Mouse (Mus musculus): ENCODE results near the gene Me3. TPM values are rescaled to one million over a fixed set of nuclear protein-coding genes. Genes with fewer than 3 reads are reported as not detected.
A peak's percentile ranks its signal among the peaks of the same experiment; 100 is the strongest.

The Me3 gene
- polyA plus RNA-seq (2015; fragmentation: Nextera tagmentation; extraction: Ambion mirVana): 1.1 and 1.5 TPM in 2 replicates

DNA sequence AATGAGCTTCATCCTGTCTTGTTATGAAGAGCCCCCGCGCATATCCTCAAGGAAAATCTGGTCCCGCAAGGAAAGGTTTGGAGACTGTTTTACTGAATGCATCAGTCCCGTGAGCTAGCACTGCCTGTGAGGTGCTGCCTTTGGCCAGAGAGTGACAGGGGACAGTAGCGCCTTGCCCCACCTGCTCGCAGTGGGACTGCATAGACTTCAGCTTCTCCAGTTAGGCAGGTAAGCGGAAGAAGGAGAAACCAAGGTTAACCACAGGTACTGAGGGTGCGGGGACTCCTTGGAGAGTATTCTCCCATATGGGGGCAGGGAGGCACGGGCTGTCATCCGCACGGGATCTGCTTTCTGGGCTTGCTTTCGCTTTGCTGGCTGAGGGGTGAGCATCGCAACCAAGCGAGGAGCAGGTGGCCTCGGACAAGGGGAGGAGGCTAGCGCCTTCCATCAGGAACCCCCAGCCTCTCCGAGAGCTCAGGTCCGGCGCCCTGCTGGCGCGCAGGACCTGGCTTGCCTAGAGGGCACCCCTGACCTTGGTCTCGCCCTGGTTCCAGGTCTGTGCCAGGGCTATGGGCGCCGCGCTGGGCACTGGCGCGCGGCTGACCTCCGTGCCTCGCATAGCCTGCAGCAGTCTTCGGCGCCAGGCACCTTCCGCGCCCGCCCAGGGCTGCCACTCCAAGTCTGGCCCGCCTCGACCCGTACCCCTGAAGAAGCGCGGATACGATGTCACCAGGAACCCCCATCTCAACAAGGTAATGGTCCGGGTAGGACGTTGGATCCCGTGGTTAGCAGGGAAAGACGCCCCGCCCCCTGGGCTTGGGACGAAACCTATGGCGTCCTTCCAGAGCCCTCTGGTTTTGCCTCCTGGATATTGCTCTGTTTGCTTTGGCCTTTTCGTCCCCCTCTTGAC, at the start of gene Me3:
Gene Me3 (plus strand): TSS at position 51 of the 910 bp plus-strand sequence.
- H3K4me1 ChIP-seq: peaks cover 12% of the 10 kb centered on the region
- H3K36me3 ChIP-seq: no peaks in the 10 kb centered on the region
- H3K9me3 ChIP-seq: no peaks in the 10 kb centered on the region
- WGBS: 5% methylated on average over 49 of the region's 49 CpGs
- no peak within 1 kb of the TSS for H3K27ac ChIP-seq
- peak within 1 kb of the TSS; percentile 100 for H3K4me2 ChIP-seq (replicated peaks)
- ATAC-seq (ENCODE audit: low FRiP score, low read depth): peak; percentile 68
- peak within 1 kb of the TSS; percentile 76 for H3K9ac ChIP-seq
- H3K4me3 ChIP-seq: peak within 1 kb of the TSS; percentile 68
- H3K27me3 ChIP-seq: peaks cover 18% of the 10 kb centered on the region

DNA sequence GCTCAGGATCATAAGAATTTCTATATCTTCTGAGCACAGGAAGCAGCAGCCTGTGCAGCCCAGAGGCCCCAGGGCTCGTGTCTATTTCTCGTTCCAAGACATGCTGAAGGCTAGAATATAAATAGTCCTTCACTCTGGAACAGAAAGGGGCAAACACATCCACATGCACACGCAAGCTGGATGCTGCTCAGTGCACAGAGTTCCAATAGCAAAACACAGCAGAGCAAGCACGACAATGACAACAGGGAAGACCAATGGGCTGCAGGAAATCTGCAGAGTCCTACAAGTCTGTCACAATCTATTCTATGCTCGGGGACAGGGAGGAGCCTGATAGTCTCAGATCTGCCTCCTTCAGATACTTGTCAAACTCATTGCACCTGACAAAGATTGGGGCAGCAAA, 42.2 kb upstream of the Me3 start:
- Histone ChIP-seq H3K27me3 (no peaks in the 10 kb centered on the region), H3K36me3 (no peaks in the 10 kb centered on the region), H3K4me2 (replicated peaks) (no peak overlapping the region), H3K4me1 (no peaks in the 10 kb centered on the region), H3K9ac (no peak overlapping the region), H3K9me3 (no peaks in the 10 kb centered on the region), H3K4me3 (no peak overlapping the region), H3K27ac (no peak overlapping the region)
- ATAC-seq (ENCODE audit: low FRiP score, low read depth): no peak
- WGBS: 79% methylated on average over 5 of the region's 5 CpGs

DNA sequence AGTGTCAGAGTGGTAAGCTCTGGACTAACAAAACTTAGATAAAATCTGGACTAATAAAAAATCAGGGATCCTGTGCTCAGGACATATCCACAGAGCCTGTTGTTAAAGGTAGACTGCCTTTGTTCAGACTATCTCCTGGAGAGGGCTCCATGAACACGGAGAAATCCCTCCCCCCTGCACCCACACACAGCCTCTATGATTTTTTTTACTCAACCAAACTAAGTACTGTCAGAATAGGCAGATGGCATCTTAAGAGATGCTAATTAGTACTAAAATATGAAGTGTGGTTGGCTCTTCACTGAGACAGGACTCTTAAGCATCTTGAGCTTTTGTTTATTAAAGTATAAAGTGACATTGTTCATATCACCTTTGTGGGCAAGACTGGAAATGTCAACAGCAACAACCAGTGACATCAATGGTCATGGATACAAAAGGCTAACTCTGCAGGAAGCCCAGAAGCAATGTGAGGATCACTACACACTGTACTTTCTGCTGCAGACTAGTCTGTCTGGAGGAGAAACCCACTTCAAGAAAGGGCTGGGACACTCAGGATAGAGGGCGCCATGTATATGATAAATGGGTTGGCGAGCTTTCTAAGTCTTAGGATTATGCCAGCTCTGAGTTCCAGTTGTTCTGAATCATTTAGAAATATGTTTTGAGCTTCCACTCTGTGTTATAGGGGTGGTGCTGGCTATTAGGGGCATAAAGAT, 41.5 kb upstream of the Me3 start:
- WGBS: 81% methylated on average over 3 of the region's 3 CpGs
- no peaks in the 10 kb centered on the region for H3K9me3 ChIP-seq
- no peaks in the 10 kb centered on the region for H3K4me1 ChIP-seq
- no peak overlapping the region for H3K9ac ChIP-seq
- ATAC-seq (ENCODE audit: low FRiP score, low read depth): no peak
- no peaks in the 10 kb centered on the region for H3K36me3 ChIP-seq
- no peak overlapping the region for H3K4me3 ChIP-seq
- H3K27ac ChIP-seq: no peak overlapping the region
- no peaks in the 10 kb centered on the region for H3K27me3 ChIP-seq
- no peak overlapping the region for H3K4me2 ChIP-seq (replicated peaks)

DNA sequence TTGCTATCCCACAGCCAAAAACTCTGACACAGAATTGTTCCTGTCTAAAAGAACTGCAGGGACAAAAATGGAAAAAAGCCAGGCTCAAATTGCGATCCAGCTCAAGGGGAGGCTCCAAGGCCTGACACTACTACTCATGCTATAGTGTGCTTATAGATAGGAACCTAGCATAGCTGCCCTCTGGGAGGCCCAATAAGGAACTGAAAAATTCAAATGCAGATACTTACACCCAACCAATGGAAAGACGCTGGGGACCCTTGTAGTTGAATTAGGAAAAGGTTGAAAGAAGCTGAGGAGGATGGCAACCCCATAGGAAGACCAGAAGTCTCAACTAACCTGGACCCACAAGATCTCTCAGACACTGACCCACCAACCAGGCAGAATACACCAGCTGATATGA, 36.4 kb upstream of the Me3 start:
- 95% methylated on average over 2 of the region's 2 CpGs for WGBS

GRCm38 (mm10) chr7:89605589-89606536, 26.3 kb upstream of the Me3 start:
- Histone ChIP-seq H3K9ac (no peak overlapping the region), H3K27me3 (no peaks in the 10 kb centered on the region), H3K9me3 (no peaks in the 10 kb centered on the region), H3K4me3 (no peak overlapping the region), H3K27ac (no peak overlapping the region), H3K4me1 (no peaks in the 10 kb centered on the region), H3K36me3 (no peaks in the 10 kb centered on the region), H3K4me2 (replicated peaks) (no peak overlapping the region)
- ATAC-seq (ENCODE audit: low FRiP score, low read depth): no peak
- WGBS: 72% methylated on average over 8 of the region's 8 CpGs

More for the DNA sequence above, 36.4 kb upstream of the Me3 start:
- ATAC-seq (ENCODE audit: low FRiP score, low read depth): no peak
- no peak overlapping the region for H3K9ac ChIP-seq
- H3K4me2 ChIP-seq (replicated peaks): no peak overlapping the region
- no peaks in the 10 kb centered on the region for H3K9me3 ChIP-seq
- H3K4me3 ChIP-seq: no peak overlapping the region
- H3K4me1 ChIP-seq: no peaks in the 10 kb centered on the region
- H3K36me3 ChIP-seq: no peaks in the 10 kb centered on the region
- no peak overlapping the region for H3K27ac ChIP-seq
- no peaks in the 10 kb centered on the region for H3K27me3 ChIP-seq

DNA sequence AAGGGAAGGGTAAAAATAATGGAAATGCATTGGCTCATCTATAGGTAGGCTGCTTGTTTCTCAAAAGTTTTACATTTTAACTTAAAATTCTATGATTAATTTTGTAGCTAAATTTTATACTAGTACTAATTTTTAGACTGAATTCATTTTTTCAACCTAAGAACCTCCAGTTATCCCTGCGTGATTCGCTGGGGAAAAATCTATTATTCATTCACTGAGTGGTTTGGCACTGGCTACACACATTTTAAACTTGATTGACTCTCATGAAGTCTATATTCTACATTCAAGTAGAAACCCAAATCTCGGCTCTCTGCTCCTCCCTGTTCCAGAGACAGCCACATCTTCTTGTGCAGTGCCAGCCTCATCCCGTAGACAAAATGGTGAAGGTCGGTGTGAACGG, 24.9 kb upstream of the Me3 start:
- no peaks in the 10 kb centered on the region for H3K9me3 ChIP-seq
- 93% methylated on average over 6 of the region's 6 CpGs for WGBS
- no peaks in the 10 kb centered on the region for H3K27me3 ChIP-seq
- H3K4me1 ChIP-seq: no peaks in the 10 kb centered on the region
- H3K27ac ChIP-seq: no peak overlapping the region
- no peak overlapping the region for H3K4me3 ChIP-seq
- H3K36me3 ChIP-seq: no peaks in the 10 kb centered on the region
- ATAC-seq (ENCODE audit: low FRiP score, low read depth): no peak
- H3K4me2 ChIP-seq (replicated peaks): no peak overlapping the region
- no peak overlapping the region for H3K9ac ChIP-seq

DNA sequence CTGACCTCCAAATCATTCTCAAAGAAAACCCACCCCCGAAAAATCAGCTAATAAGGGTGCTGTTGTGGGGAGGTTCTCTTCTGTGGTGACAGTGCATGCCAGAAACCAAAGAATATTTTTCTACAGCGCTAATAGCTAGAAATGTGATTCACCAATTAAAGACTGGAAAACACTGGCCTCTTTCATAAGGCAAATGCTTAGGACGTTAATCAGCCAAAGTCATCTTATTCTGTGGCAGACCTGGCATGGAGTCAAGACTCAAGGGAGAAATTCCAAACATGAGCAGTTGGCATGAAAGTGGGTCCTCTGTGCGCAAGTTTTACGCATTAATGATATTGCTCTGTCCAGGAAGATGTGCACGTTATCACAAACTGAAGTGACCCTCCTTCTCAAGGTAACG, 21.0 kb upstream of the Me3 start:
- Histone ChIP-seq H3K4me2 (replicated peaks) (no peak overlapping the region), H3K27ac (no peak overlapping the region), H3K9me3 (no peaks in the 10 kb centered on the region), H3K4me1 (no peaks in the 10 kb centered on the region), H3K27me3 (no peaks in the 10 kb centered on the region), H3K36me3 (no peaks in the 10 kb centered on the region), H3K9ac (no peak overlapping the region), H3K4me3 (no peak overlapping the region)
- ATAC-seq (ENCODE audit: low FRiP score, low read depth): no peak
- 82% methylated on average over 7 of the region's 7 CpGs for WGBS

DNA sequence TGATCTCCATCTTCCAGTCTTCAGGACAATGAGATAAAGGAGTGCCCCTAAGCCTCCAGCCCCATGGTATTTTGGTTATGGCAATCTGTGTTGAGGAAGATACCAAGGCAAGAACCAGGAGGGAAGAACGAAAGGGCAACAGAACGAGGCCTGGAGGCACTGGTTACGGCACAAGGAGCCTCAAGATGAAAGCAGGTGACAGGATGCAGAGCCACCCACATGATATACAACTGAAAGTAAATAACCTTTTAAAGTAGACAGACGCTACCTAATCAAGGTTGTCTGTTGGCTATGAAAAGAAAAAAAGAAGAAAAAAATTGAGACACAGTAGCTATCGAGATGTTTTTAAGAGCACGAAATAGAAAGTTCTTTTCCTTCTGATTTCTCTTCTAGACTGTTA, 16.0 kb upstream of the Me3 start:
- no peak for ATAC-seq (ENCODE audit: low FRiP score, low read depth)
- Histone ChIP-seq H3K27me3 (no peaks in the 10 kb centered on the region), H3K4me2 (replicated peaks) (no peak overlapping the region), H3K4me1 (no peaks in the 10 kb centered on the region), H3K9ac (no peak overlapping the region), H3K27ac (no peak overlapping the region), H3K4me3 (no peak overlapping the region), H3K36me3 (no peaks in the 10 kb centered on the region), H3K9me3 (no peaks in the 10 kb centered on the region; the same call in 1 of the 2 replicates)
- 67% methylated on average over 6 of the region's 6 CpGs for WGBS

- no peak for ATAC-seq (ENCODE audit: low FRiP score, low read depth)
- Histone ChIP-seq H3K36me3 (no peaks in the 10 kb centered on the region), H3K27ac (no peak overlapping the region), H3K4me3 (no peak overlapping the region), H3K9ac (no peak overlapping the region), H3K4me1 (no peaks in the 10 kb centered on the region), H3K27me3 (no peaks in the 10 kb centered on the region), H3K4me2 (replicated peaks) (no peak overlapping the region), H3K9me3 (no peaks in the 10 kb centered on the region)
- WGBS: 79% methylated on average over 4 of the region's 4 CpGs
Measured at GRCm38 (mm10) chr7:89623331-89623730, 8.9 kb upstream of the Me3 start.

DNA sequence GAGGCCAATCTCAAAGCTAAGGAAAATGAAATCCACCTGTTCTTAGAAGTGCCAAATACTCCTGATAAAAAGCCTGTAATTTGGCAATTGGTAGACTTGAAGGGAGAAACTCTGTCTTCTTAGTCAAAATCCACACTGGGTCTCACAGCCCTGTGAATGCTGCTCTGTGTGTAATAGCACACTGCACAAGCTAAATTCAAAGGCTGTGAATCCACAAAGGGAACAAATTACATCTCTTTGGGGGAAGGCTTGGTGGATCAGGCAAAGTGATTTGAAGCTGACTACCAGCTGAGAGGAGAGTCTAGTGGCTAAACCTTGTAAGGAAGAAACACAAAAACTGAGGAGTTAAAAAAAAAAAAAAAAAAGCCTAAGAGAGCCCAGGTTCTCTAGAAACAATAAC, 4.8 kb upstream of the Me3 start:
- Histone ChIP-seq H3K9me3 (no peaks in the 10 kb centered on the region), H3K4me3 (no peak overlapping the region), H3K4me1 (peaks cover 4% of the 10 kb centered on the region; the same call in 1 of the 2 replicates), H3K4me2 (replicated peaks) (no peak overlapping the region), H3K9ac (no peak overlapping the region), H3K36me3 (no peaks in the 10 kb centered on the region), H3K27ac (no peak overlapping the region), H3K27me3 (peaks cover 12% of the 10 kb centered on the region)
- no peak for ATAC-seq (ENCODE audit: low FRiP score, low read depth)

DNA sequence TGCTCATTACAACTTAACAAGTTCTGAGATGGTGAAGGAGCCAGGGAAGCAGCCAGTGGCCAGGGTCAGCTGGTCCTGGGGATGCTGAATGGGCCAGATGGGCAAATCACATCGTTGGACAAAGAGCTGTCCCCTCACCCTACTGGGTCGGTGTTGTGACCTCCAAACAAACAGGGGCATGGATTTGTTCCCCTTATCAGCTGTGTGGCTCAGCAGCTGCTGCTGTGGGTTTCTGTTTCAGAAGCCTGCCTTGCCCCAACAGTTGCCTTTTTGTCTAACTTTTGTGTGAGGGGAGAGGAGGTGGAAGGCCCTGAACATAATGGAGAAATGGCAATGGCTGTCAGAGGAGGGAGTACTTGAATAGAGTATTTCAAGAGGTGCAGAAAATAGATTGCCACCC, 4.2 kb upstream of the Me3 start:
- 51% methylated on average over 2 of the region's 2 CpGs for WGBS
- Histone ChIP-seq H3K4me1 (peaks cover 6% of the 10 kb centered on the region), H3K4me2 (replicated peaks) (no peak overlapping the region), H3K27ac (no peak overlapping the region), H3K27me3 (peaks cover 15% of the 10 kb centered on the region), H3K9me3 (no peaks in the 10 kb centered on the region), H3K4me3 (no peak overlapping the region), H3K36me3 (no peaks in the 10 kb centered on the region), H3K9ac (no peak overlapping the region)
- no peak for ATAC-seq (ENCODE audit: low FRiP score, low read depth)

DNA sequence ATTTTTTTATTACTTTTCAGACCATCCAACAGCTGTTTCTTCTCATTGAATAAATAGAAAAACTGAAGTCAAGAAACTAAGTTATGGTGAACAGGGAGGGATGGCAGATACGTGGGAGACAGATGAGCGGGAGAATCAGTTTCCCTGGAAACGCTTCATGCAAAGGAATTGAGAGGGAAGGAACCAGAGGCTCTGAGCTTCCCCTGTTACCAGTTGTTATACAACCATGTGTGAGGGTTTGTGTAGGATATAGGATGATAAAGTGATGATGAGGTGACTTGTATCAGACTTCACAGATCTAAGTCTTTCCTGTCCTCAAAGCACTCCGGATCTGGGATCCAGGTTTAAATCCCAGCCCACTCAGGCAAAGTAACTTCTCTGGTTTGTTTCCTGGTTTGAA, 3.2 kb upstream of the Me3 start:
- peaks cover 12% of the 10 kb centered on the region for H3K4me1 ChIP-seq
- H3K27ac ChIP-seq: no peak overlapping the region
- no peak overlapping the region for H3K9ac ChIP-seq
- WGBS: 76% methylated on average over 4 of the region's 4 CpGs
- peaks cover 15% of the 10 kb centered on the region for H3K27me3 ChIP-seq
- H3K4me3 ChIP-seq: no peak overlapping the region
- H3K9me3 ChIP-seq: no peaks in the 10 kb centered on the region
- ATAC-seq (ENCODE audit: low FRiP score, low read depth): no peak
- H3K36me3 ChIP-seq: no peaks in the 10 kb centered on the region
- no peak overlapping the region for H3K4me2 ChIP-seq (replicated peaks)
